Mouse (Mus musculus): ENCODE results near the gene Gm3278. TPM values are rescaled to one million over a fixed set of nuclear protein-coding genes. Genes with fewer than 3 reads are reported as not detected.
"Not testable (repeated sequence)": the region's sequence is repeated elsewhere in the genome, so short reads cannot be mapped to it uniquely, and the experiment has no call there.

Gm3278 gene
- polyA plus RNA-seq (2012; rRNA removed), result not detected in 2 replicates

GRCm38 (mm10) chr14:4892116-4892515, at the start of gene Gm3278:
TSS of gene Gm3278 (plus strand) at chr14:4892416.
- not testable (repeated sequence) for DNase-seq
- 55% methylated on average over 1 of the region's 3 CpGs for WGBS

GRCm38 (mm10) chr14:4855299-4855980, 36.8 kb upstream of the Gm3278 start, which contains the start of gene Gm3264:
TSS of gene Gm3264 (plus strand) at chr14:4855576.
- not testable (repeated sequence) for DNase-seq; H3K4me1 ChIP-seq (ENCODE audit: control insufficient read depth, insufficient read depth, low read length); H3K36me3 ChIP-seq (ENCODE audit: control insufficient read depth, insufficient read depth, low read length); H3K27me3 ChIP-seq (replicated peaks; ENCODE audit: control insufficient read depth, insufficient read depth, low read length); H3K4me3 ChIP-seq (ENCODE audit: insufficient read depth, low read depth, low read length); H3K27ac ChIP-seq (ENCODE audit: insufficient read depth, low read depth, low read length)
- WGBS, result 2% methylated on average over 51 of the region's 59 CpGs

More at GRCm38 (mm10) chr14:4892116-4892515, at the start of gene Gm3278:
- H3K4me1 ChIP-seq (ENCODE audit: control insufficient read depth, insufficient read depth, low read length); H3K4me3 ChIP-seq (ENCODE audit: insufficient read depth, low read depth, low read length); H3K27me3 ChIP-seq (replicated peaks; ENCODE audit: control insufficient read depth, insufficient read depth, low read length); H3K36me3 ChIP-seq (ENCODE audit: control insufficient read depth, insufficient read depth, low read length); H3K27ac ChIP-seq (ENCODE audit: insufficient read depth, low read depth, low read length): not testable (repeated sequence)

Other genes with a start within 250 kb of the Gm3278 start
- not detected in 2 replicates for gene Gm3239, start 228.2 kb upstream of the Gm3278 start, polyA plus RNA-seq (2012; rRNA removed)
- gene Gm7876, start 183.2 kb upstream of the Gm3278 start, polyA plus RNA-seq (2012; rRNA removed), result not detected in 2 replicates
- 0.05 TPM in 1 of 2 replicates, not detected in the other for gene Gm3252, start 165.6 kb upstream of the Gm3278 start, polyA plus RNA-seq (2012; rRNA removed)
- not detected in 2 replicates for gene Gm9602, start 116.1 kb upstream of the Gm3278 start, polyA plus RNA-seq (2012; rRNA removed)
- gene Gm3269, start 54.3 kb upstream of the Gm3278 start, polyA plus RNA-seq (2012; rRNA removed), result not detected in 2 replicates
- not detected in 2 replicates for gene Gm3264, start 36.8 kb upstream of the Gm3278 start, polyA plus RNA-seq (2012; rRNA removed)
- gene Gm8297, start 91.5 kb downstream of the Gm3278 start, polyA plus RNA-seq (2012; rRNA removed), result not detected in 2 replicates
- gene Gm3298, start 123.5 kb downstream of the Gm3278 start, polyA plus RNA-seq (2012; rRNA removed), result not detected in 2 replicates
- not detected in 2 replicates for gene 4930555G01Rik, start 158.2 kb downstream of the Gm3278 start, polyA plus RNA-seq (2012; rRNA removed)
- gene Gm8281, start 178.6 kb downstream of the Gm3278 start, polyA plus RNA-seq (2012; rRNA removed), result not detected in 2 replicates
- gene Gm8279, start 239.1 kb downstream of the Gm3278 start, polyA plus RNA-seq (2012; rRNA removed), result not detected in 2 replicates